Mouse (Mus musculus) neural tube, embryonic 14.5 days (tissue): ENCODE data around the gene Snx25. TPM values are rescaled to one million over a fixed set of nuclear protein-coding genes. Genes with fewer than 3 reads are reported as not detected.
"Not testable (repeated sequence)": the region's sequence is repeated elsewhere in the genome, so short reads cannot be mapped to it uniquely, and the experiment has no call there.

Source experiments
- ATAC-seq: fragments of 200-750 bp; cut with Nextera tagmentation; 2 replicates; pipeline ENCODE4 v1.8.0; 2017; ENCODE audit warnings: low read depth, mild to moderate bottlenecking, moderate TSS enrichment, moderate library complexity
- H3K27ac ChIP-seq: fragments of 300-500 bp; sonication (generic); 2 replicates; pipeline ENCODE4 v1.5.1; 2014; ENCODE audit warnings: low read depth, mild to moderate bottlenecking, control low read depth, low read length, moderate library complexity, mixed read lengths
- H3K27me3 ChIP-seq: fragments of 300-500 bp; sonication (generic); 2 replicates; pipeline ENCODE4 v1.6.1; 2014; ENCODE audit warnings: low read length; ENCODE audit not compliant: control insufficient read depth, insufficient read depth
- H3K36me3 ChIP-seq: fragments of 300-500 bp; sonication (generic); 2 replicates; pipeline ENCODE4 v1.6.1; 2014; ENCODE audit warnings: low read length, mixed read lengths; ENCODE audit not compliant: control insufficient read depth, insufficient read depth
- H3K4me1 ChIP-seq: fragments of 300-500 bp; sonication (generic); 2 replicates; pipeline ENCODE4 v1.6.1; 2014; ENCODE audit warnings: low read length; ENCODE audit not compliant: control insufficient read depth, insufficient read depth
- H3K4me2 ChIP-seq: fragments of 300-500 bp; sonication (generic); 2 replicates; pipeline ENCODE4 v1.6.1; 2014; ENCODE audit warnings: mild to moderate bottlenecking, low read depth, low read length, control low read depth
- H3K4me3 ChIP-seq: fragments of 300-500 bp; sonication (generic); 2 replicates; pipeline ENCODE4 v1.5.1; 2014; ENCODE audit warnings: low read depth, low read length, control low read depth, mixed read lengths
- H3K9ac ChIP-seq: fragments of 300-500 bp; sonication (generic); replicated peaks from 2 replicates; pipeline ENCODE4 v1.6.1; 2014; ENCODE audit warnings: low read depth, mild to moderate bottlenecking, control low read depth, low read length, mixed read lengths
- H3K9me3 ChIP-seq: fragments of 300-500 bp; sonication (generic); 2 replicates; pipeline ENCODE4 v1.6.1; 2016; ENCODE audit warnings: low read length; ENCODE audit not compliant: control insufficient read depth
- WGBS: fragments of 180-500 bp; shearing (Covaris S2); extraction: QIAGEN DNeasy Blood & Tissue Kit; methylation state at CpG from one replicate; pipeline ENCODE4 v1.1.7; 2014; 5-methylcytosine and 5-hydroxymethylcytosine counted together
- polyA plus RNA-seq: library from polyadenylated mRNA; unstranded; fragments of >200 nt; fragmentation: Nextera tagmentation; extraction: Ambion mirVana; gene quantifications from 2 replicates; pipeline ENCODE4 v1.2.1, GENCODE M21; 2014

Gene Snx25
- polyA plus RNA-seq, 1 experiment from 2014 or later, result 17.4 TPM

- ATAC-seq, result no peak
- Histone ChIP-seq H3K4me3 (no peak overlapping the region), H3K4me2 (no peak overlapping the region), H3K4me1 (0 out of 2 replicates have a peak, but pooled peaks cover 3% of the 10 kb centered on the region), H3K27me3 (no peaks in the 10 kb centered on the region), H3K9ac (no peak overlapping the region), H3K36me3 (no peaks in the 10 kb centered on the region), H3K9me3 (no peaks in the 10 kb centered on the region), H3K27ac (no peak overlapping the region)
- WGBS, result 96% methylated on average over 4 of the region's 4 CpGs
These were observed 9.4 kb downstream of the Snx25 start for GRCm38 (mm10) chr8:46142498-46143081.

- H3K27ac ChIP-seq, result no peak overlapping the region
- H3K4me1 ChIP-seq, result 0 out of 2 replicates have a peak, but pooled peaks cover 3% of the 10 kb centered on the region
- 93% methylated on average over 3 of the region's 3 CpGs for WGBS
These were observed 10.3 kb downstream of the Snx25 start for GRCm38 (mm10) chr8:46141688-46142087.

DNA sequence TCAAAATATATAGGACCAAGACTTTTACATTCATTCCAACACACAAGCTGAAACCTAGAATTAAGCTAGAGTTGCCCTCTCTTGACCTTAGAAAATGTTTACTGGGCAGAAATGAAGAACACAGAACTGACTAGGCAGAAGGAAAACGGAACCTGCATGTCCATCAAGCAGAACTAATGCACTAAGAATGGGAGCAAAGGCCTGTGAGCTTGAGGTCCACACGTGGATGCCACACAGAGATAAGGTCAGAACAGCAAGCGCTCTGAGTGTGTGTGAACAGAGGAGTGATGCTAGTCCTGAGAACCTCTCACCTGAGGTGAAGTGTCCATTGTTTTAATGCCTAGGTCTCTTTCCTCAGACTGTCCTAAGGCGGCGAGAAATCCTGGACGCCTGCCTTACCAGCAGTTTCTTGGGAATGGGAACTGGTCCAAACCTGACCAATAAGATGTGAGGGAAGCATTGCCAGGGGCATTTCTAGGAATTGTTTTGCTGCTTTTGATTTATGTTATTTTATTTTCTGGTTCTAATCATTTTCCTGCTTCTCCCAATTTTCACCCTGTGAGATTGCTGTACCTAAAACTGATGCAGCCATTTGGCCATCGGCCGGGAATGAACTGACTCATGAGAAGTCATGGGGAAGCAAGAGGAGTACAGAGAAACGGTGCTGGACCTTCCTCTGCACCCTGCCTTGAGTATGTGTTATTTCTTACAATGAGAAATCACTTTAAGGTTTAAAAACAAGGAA, 11.4 kb downstream of the Snx25 start:
- Histone ChIP-seq H3K4me2 (no peak overlapping the region), H3K27ac (no peak overlapping the region), H3K36me3 (no peaks in the 10 kb centered on the region), H3K4me3 (no peak overlapping the region), H3K4me1 (0 out of 2 replicates have a peak, but pooled peaks cover 3% of the 10 kb centered on the region), H3K9me3 (no peaks in the 10 kb centered on the region), H3K9ac (no peak overlapping the region), H3K27me3 (no peaks in the 10 kb centered on the region)
- 90% methylated on average over 9 of the region's 9 CpGs for WGBS
- ATAC-seq, result no peak

More at GRCm38 (mm10) chr8:46141688-46142087, 10.3 kb downstream of the Snx25 start:
- no peak for ATAC-seq
- no peak overlapping the region for H3K9ac ChIP-seq
- no peak overlapping the region for H3K4me2 ChIP-seq
- H3K27me3 ChIP-seq, result no peaks in the 10 kb centered on the region
- no peaks in the 10 kb centered on the region for H3K9me3 ChIP-seq
- H3K36me3 ChIP-seq, result no peaks in the 10 kb centered on the region
- no peak overlapping the region for H3K4me3 ChIP-seq

DNA sequence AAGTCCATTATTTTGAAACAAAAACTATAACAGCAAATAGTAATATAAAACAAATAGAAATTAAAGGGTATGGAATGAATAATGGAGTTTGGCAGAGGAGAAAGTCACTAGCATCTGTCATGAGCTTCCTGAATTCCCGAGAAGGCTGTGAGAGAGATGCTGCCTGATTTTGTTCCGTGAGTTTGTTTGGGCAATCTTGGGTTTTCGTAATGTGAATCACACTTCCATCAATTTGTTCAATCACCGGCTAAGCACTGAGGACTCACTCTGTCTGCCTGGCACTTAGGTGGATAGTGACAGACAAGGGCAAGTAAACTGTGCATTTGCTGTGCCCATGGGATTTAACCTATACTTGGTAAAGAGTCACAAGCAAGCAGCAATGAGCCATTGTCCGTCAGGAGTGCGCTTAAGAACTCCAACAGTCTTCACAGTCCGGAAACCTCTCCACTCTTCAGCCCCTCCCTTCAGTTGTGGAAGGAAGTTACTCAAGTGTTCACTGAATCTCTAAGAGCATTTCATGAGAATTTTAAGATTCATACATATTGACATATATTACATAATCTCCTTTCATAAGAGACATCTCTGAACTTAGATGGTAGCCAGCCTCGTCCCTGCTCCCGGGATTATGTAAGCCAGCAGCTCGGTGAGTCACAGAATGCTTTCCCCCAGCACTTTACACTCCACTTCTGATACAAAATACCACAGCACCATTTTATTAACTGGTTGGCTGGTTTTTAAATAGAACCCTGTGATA, 13.9 kb downstream of the Snx25 start:
- ATAC-seq, result no peak
- Histone ChIP-seq H3K4me2 (no peak overlapping the region), H3K4me3 (no peak overlapping the region), H3K27ac (no peak overlapping the region), H3K4me1 (no peaks in the 10 kb centered on the region), H3K9ac (no peak overlapping the region), H3K36me3 (no peaks in the 10 kb centered on the region), H3K9me3 (no peaks in the 10 kb centered on the region), H3K27me3 (no peaks in the 10 kb centered on the region)
- 88% methylated on average over 10 of the region's 10 CpGs for WGBS

- Histone ChIP-seq H3K4me1 (no peaks in the 10 kb centered on the region), H3K4me3 (no peak overlapping the region), H3K27me3 (no peaks in the 10 kb centered on the region), H3K4me2 (no peak overlapping the region), H3K9ac (no peak overlapping the region), H3K27ac (no peak overlapping the region), H3K36me3 (no peaks in the 10 kb centered on the region), H3K9me3 (no peaks in the 10 kb centered on the region)
- no peak for ATAC-seq
- 92% methylated on average over 1 of the region's 1 CpGs for WGBS
These were observed 14.6 kb downstream of the Snx25 start for GRCm38 (mm10) chr8:46137336-46137735.

DNA sequence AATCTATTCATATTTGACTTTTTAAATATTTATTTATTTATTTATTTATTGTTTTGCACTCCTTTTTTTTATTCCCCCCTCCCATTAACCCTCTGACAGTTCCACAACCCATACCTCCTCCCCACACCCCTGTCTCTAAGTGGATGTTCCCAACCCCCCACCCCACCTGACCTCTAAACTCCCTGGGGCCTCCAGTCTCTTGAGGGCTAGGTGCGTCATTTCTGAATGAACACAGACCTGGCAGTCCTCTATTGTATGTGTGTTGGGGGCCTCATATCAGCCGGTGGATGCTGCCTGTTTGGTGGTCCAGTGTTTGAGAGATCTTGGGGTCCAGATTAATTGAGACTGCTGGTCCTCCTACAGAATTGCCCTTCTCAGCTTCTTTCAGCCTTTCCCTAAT, 16.4 kb downstream of the Snx25 start:
- not testable (repeated sequence) for H3K4me1 ChIP-seq, H3K9me3 ChIP-seq, H3K27me3 ChIP-seq, H3K36me3 ChIP-seq, H3K27ac ChIP-seq, H3K4me2 ChIP-seq, ATAC-seq, H3K4me3 ChIP-seq, H3K9ac ChIP-seq
- WGBS, result 98% methylated on average over 2 of the region's 2 CpGs

GRCm38 (mm10) chr8:46130426-46130825, 21.5 kb downstream of the Snx25 start:
- WGBS, result 79% methylated on average over 2 of the region's 2 CpGs

GRCm38 (mm10) chr8:46122498-46122897, 29.5 kb downstream of the Snx25 start:
- no peaks in the 10 kb centered on the region for H3K4me1 ChIP-seq
- 88% methylated on average over 2 of the region's 2 CpGs for WGBS
- H3K4me2 ChIP-seq, result no peak overlapping the region
- no peak for ATAC-seq
- no peak overlapping the region for H3K27ac ChIP-seq
- H3K4me3 ChIP-seq, result no peak overlapping the region
- no peaks in the 10 kb centered on the region for H3K36me3 ChIP-seq
- no peaks in the 10 kb centered on the region for H3K9me3 ChIP-seq
- H3K9ac ChIP-seq, result no peak overlapping the region
- H3K27me3 ChIP-seq, result no peaks in the 10 kb centered on the region

More at GRCm38 (mm10) chr8:46130426-46130825, 21.5 kb downstream of the Snx25 start:
- no peaks in the 10 kb centered on the region for H3K4me1 ChIP-seq
- ATAC-seq, result no peak
- H3K27me3 ChIP-seq, result no peaks in the 10 kb centered on the region
- H3K27ac ChIP-seq, result no peak overlapping the region
- H3K9me3 ChIP-seq, result no peaks in the 10 kb centered on the region
- no peak overlapping the region for H3K4me3 ChIP-seq
- no peak overlapping the region for H3K4me2 ChIP-seq
- H3K9ac ChIP-seq, result no peak overlapping the region
- no peaks in the 10 kb centered on the region for H3K36me3 ChIP-seq

DNA sequence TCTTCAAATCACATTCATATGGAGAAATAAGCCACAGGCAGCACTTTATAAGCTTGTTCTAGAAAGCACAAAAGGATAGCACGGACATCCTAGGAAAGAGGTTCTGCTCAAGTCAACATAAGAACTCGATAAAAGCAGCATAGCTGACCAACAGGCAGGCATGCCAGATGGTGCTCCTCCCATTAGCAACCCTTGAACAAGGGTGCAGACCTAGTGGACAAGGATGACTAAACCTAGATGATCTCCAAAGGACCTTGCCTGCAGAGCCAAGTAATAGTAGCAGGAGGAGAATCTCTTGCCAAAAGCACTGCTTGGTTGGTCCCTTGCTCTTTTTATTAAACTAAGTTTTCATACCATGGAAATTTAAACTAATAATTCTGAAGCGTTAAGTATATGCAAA, 32.8 kb downstream of the Snx25 start:
- Histone ChIP-seq H3K4me3 (no peak overlapping the region), H3K27me3 (no peaks in the 10 kb centered on the region), H3K4me2 (no peak overlapping the region), H3K27ac (no peak overlapping the region), H3K9me3 (no peaks in the 10 kb centered on the region), H3K36me3 (0 out of 2 replicates have a peak, but pooled peaks cover 5% of the 10 kb centered on the region), H3K9ac (no peak overlapping the region), H3K4me1 (no peaks in the 10 kb centered on the region)
- 97% methylated on average over 3 of the region's 3 CpGs for WGBS
- no peak for ATAC-seq
